Mouse (Mus musculus): ENCODE measurements around the gene Tubb5.

The Tubb5 gene

GRCm38 (mm10) chr17:35796835-35797234 lies 41.3 kb downstream of the Tubb5 start:
- no peak for DNase-seq (ENCODE audit: low spot score)

DNA sequence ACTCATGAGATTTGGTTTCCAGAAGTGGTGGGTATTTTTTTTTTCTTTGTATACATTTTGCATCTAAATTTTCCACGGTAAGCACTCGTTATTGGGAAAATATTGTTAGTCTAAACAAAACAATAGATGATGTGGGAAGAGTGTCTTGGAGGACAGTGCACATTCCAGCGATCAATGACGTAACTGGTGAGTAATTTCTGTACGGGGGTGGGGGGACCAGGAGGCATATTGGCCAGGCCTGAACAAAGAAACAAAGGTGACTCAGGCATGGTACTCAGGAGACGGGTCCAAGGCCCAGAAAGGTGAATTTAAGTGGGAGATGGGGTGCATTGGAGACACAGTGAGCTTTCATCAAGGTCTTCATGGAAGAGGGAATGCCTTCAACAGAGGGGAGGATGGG lies 42.5 kb downstream of the Tubb5 start:
- no peak for DNase-seq (ENCODE audit: low spot score)

GRCm38 (mm10) chr17:35795099-35795498 lies 43.0 kb downstream of the Tubb5 start:
- DNase-seq (ENCODE audit: low spot score) = no peak

DNA sequence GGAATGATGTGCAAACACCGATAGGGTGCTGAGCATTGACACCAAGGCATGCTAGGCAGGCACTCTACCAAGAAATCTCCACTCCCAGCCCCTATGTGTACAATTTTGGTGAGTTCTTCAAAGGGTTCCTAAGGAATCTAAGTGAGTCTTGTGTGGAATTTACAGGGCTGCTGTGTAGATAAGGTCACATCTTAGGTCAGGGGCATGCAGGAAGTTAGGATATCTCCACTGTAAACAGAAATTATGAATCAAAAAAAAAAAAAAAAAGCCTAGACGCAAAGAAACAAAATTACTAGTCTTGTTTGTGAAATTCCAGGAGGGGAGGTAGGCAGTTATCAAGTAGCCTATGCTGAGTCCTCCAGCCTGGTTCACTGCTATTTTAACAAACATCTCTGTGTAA lies 45.3 kb downstream of the Tubb5 start:
- no peak for DNase-seq (ENCODE audit: low spot score)

DNA sequence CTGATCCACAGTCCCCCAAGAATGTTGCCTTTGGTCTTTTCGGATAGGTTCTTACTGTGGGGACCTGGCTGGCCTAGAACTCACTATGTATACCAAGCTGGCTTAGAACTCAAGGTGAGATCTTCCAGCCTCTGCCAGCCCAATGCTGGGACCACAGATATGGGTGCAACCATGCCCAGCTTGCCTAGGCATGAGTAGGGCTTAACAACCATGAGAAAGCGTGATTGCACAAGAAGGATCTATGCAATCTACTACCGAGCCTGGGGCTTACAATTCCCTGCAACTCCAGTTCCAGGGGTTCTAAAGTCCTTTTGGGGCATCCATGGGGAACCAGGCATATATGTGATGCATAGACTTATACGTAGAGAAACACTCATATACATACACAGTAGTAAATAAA lies 47.2 kb downstream of the Tubb5 start:
- DNase-seq (ENCODE audit: low spot score) = no peak

- DNase-seq (ENCODE audit: low spot score) = no peak
Measured at GRCm38 (mm10) chr17:35788025-35788424, 50.1 kb downstream of the Tubb5 start.

DNA sequence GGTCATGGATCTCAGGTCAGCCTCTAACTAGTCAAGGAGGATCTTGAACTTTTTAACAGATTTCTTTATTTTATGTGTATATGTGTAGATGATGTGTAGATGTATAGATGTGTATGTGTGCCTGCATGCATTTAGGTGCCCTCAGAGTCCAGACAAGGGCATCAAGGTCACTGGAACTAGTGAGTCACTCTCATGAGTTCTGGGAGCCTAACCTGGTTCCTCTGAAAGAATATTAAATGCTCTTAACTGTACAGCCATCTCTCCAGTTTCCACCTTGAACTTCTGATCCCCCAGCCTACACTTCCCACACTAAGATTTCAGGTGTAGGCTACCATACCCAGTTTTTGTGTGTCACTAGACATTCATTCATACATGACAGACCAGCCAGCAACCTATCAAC lies 50.6 kb downstream of the Tubb5 start:
- DNase-seq (ENCODE audit: low spot score) = no peak

DNA sequence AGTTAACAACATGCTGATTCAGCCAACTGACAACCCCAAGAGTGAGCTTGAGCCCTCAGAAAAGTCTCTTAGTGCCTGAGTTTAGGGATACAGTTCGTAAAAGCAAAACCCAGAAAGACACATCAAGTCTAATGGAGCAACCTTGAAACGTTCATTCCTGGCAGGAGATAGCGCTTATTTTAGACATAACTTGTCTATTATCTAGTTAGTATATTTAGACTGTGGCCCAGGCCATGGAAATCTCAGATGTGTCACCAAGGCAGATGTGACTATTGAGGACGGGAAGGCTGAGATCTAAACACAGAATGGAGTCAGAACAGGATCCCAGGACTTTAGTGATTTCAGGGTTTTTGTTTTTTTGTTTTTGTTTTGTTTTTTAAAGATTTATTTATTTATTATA lies 53.0 kb downstream of the Tubb5 start:
- no peak for DNase-seq (ENCODE audit: low spot score)

DNA sequence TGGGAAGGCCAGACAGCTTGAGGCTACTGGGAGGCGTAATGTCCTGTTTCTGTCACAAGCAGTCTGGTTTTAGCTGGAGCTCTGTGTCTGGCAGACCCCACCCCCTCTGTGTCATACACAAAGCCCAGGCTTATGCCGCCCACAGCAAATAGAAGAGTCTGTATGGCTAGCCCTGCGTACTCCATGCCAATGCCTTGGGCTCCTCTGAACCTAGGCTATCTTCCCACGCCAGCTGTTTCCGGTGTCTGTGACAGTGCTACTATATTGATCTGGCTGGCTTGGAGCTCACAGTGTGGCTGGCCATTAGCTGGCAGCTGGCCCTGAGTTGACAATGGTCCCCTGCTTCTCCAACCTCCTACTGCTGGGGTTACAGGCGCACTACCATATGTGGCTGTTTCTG lies 54.2 kb downstream of the Tubb5 start:
- no peak for DNase-seq (ENCODE audit: low spot score)
